Mouse (Mus musculus): ENCODE data around the gene Gm49405. TPM values are rescaled to one million over a fixed set of nuclear protein-coding genes. Genes with fewer than 3 reads are reported as not detected.

Gene Gm49405
- total and polyA plus RNA-seq, 3 experiments: 3.6 to 5.7 TPM; not detected in 1

DNA sequence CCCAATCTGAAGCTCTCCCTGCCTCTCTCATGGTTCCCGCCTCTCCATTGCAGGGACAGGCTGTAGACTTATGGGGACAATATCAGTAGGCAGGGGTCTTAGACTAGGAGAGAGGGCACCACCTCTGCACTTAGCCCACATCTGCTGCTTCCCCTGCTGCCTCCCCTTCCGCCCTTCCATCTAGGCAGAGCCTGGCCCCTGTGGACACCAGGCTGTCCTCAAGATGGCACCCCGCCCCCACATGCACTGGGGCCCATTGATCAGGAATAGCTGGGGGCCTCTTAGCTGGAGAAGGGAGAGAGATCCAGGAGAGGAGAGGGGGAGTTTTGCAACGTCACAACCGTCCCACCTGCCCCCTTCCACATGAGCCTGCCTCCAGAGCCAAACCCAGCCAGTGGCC lies 8.0 kb upstream of the Gm49405 start, which contains the start of gene Tbx10:
Gene Tbx10 (plus strand): TSS at position 337 of the 400 bp plus-strand sequence.
- Histone ChIP-seq H3K9ac (ENCODE audit: control insufficient read depth, low read depth, low read length, poor library complexity, severe bottlenecking) (no peak within 1 kb of the TSS), H3K27ac (ENCODE audit: control insufficient read depth, low read depth, low read length) (no peak within 1 kb of the TSS), H3K27me3 (ENCODE audit: control insufficient read depth in 1 of 2, insufficient read depth in 2 of 2, low read length in 2 of 2) (peaks cover 3 to 8% of the 10 kb centered on the region in 2 experiments), H3K4me3 (ENCODE audit: control insufficient read depth in 1 of 2, insufficient read depth in 1 of 2, low read depth in 2 of 2, low read length in 2 of 2) (no peak within 1 kb of the TSS), H3K36me3 (ENCODE audit: control insufficient read depth in 1 of 2, insufficient read depth in 2 of 2, low read length in 2 of 2) (no peaks in the 10 kb centered on the region), H3K79me2 (ENCODE audit: control insufficient read depth, insufficient read depth, low read length, poor library complexity) (no peaks in the 10 kb centered on the region), H3K9me3 (replicated peaks; ENCODE audit: insufficient read depth, low read length) (no peaks in the 10 kb centered on the region), H3K4me1 (ENCODE audit: control insufficient read depth in 1 of 2, insufficient read depth in 2 of 2, low read length in 2 of 2) (no peaks in the 10 kb centered on the region)
- no peak for TF ChIP-seq CHD1 (IDR thresholded peaks at IDR 0.05; ENCODE audit: low read depth, low read length)
- TF ChIP-seq MAX (IDR thresholded peaks at IDR 0.05; ENCODE audit: low read length): no peak
- no peak for TF ChIP-seq UBTF (IDR thresholded peaks at IDR 0.05; ENCODE audit: borderline replicate concordance, insufficient read depth, low read depth, low read length)
- TF ChIP-seq ZKSCAN1 (IDR thresholded peaks at IDR 0.05; ENCODE audit: low read depth, low read length): no peak
- no peak for TF ChIP-seq KAT2A (conservative IDR thresholded peaks at IDR 0.05; ENCODE audit: low read depth, low read length)
- no peak for TF ChIP-seq TAL1 (IDR thresholded peaks at IDR 0.05; ENCODE audit: low read length)
- TF ChIP-seq EP300 (IDR thresholded peaks at IDR 0.05; ENCODE audit: low read depth in 1 of 2, low read length in 2 of 2): no peak
- TF ChIP-seq MYC (IDR thresholded peaks at IDR 0.05; ENCODE audit: low read depth, low read length): no peak
- no peak for TF ChIP-seq POLR2AphosphoS5 (IDR thresholded peaks at IDR 0.05; ENCODE audit: borderline replicate concordance, low read depth, low read length)
- no peak for DNase-seq (ENCODE audit: low read depth, low spot score)

DNA sequence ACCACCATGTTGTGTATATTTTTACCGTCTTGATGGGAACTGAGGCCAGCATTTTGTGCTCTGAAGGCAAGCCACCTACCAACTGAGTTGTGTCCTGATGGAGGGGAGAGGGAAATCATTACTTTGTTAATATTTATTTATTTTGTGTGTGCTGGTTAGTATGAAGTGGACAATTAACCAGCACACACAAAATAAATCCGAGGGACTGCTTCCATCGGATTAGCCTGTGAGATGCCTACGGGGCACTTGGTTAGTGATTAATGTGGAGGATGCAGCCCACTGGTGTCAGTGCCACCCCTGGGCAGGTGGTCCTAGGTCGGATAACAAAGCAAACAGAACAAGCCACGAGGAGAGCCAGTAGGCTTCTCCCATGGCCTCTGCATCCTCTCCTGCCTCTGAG lies 5.5 kb upstream of the Gm49405 start:
- Histone ChIP-seq H3K4me1 (ENCODE audit: control insufficient read depth in 1 of 2, insufficient read depth in 2 of 2, low read length in 2 of 2) (peaks cover 0 to 9% of the 10 kb centered on the region in 2 experiments; a peak in 2 of 4 replicates), H3K9ac (ENCODE audit: control insufficient read depth, low read depth, low read length, poor library complexity, severe bottlenecking) (no peak overlapping the region), H3K36me3 (ENCODE audit: control insufficient read depth in 1 of 2, insufficient read depth in 2 of 2, low read length in 2 of 2) (peaks cover 0 to 5% of the 10 kb centered on the region in 2 experiments; a peak in 2 of 4 replicates), H3K4me3 (ENCODE audit: control insufficient read depth in 1 of 2, insufficient read depth in 1 of 2, low read depth in 2 of 2, low read length in 2 of 2) (no peak overlapping the region), H3K79me2 (ENCODE audit: control insufficient read depth, insufficient read depth, low read length, poor library complexity) (no peaks in the 10 kb centered on the region), H3K27me3 (ENCODE audit: control insufficient read depth in 1 of 2, insufficient read depth in 2 of 2, low read length in 2 of 2) (peaks cover 3 to 8% of the 10 kb centered on the region in 2 experiments), H3K9me3 (replicated peaks; ENCODE audit: insufficient read depth, low read length) (no peaks in the 10 kb centered on the region), H3K27ac (ENCODE audit: control insufficient read depth, low read depth, low read length) (no peak overlapping the region)
- TF ChIP-seq MYB (IDR thresholded peaks at IDR 0.05; ENCODE audit: low read depth, low read length) (no peak), RCOR1 (IDR thresholded peaks at IDR 0.05; ENCODE audit: low read depth, low read length) (no peak), TAL1 (IDR thresholded peaks at IDR 0.05; ENCODE audit: low read length) (no peak), HCFC1 (IDR thresholded peaks at IDR 0.05; ENCODE audit: low read depth, low read length) (no peak), ELF1 (IDR thresholded peaks at IDR 0.05; ENCODE audit: low read depth, low read length) (no peak), TBP (IDR thresholded peaks at IDR 0.05; ENCODE audit: low read depth, low read length) (no peak), NELFE (IDR thresholded peaks at IDR 0.05; ENCODE audit: low read depth, low read length) (no peak), POLR2A (IDR thresholded peaks at IDR 0.05; ENCODE audit: control insufficient read depth in 1 of 2, insufficient read depth in 1 of 2, low read depth in 1 of 2, low read length in 2 of 2, poor library complexity in 1 of 2) (no peak), EP300 (IDR thresholded peaks at IDR 0.05; ENCODE audit: low read depth in 1 of 2, low read length in 2 of 2) (no peak), CHD2 (IDR thresholded peaks at IDR 0.05; ENCODE audit: low read length) (no peak), MAZ (IDR thresholded peaks at IDR 0.05; ENCODE audit: low read depth, low read length) (no peak), KAT2A (conservative IDR thresholded peaks at IDR 0.05; ENCODE audit: low read depth, low read length) (no peak), MAX (IDR thresholded peaks at IDR 0.05; ENCODE audit: low read length) (no peak), USF1 (IDR thresholded peaks at IDR 0.05; ENCODE audit: low read depth, low read length) (no peak), E2F4 (IDR thresholded peaks at IDR 0.05; ENCODE audit: borderline replicate concordance, low read depth, low read length) (no peak), MXI1 (IDR thresholded peaks at IDR 0.05; ENCODE audit: low read depth, low read length) (no peak), ZC3H11A (IDR thresholded peaks at IDR 0.05; ENCODE audit: low read depth, low read length) (no peak), ZKSCAN1 (IDR thresholded peaks at IDR 0.05; ENCODE audit: low read depth, low read length) (no peak), ZNF384 (IDR thresholded peaks at IDR 0.05; ENCODE audit: low read depth, low read length) (no peak), MEF2A (IDR thresholded peaks at IDR 0.05; ENCODE audit: extremely low read depth, insufficient replicate concordance, low read depth, low read length, poor library complexity, severe bottlenecking) (no peak)
- DNase-seq (ENCODE audit: low read depth, low spot score): no peak

Measured in MEL (cell line).